Mouse (Mus musculus) brown adipose tissue, adult 24 weeks (tissue): ENCODE data around the gene Dcps. TPM values are rescaled to one million over a fixed set of nuclear protein-coding genes. Genes with fewer than 3 reads are reported as not detected.

ENCODE experiments used
- H3K27ac ChIP-seq: fragments of 200-500 bp; replicated peaks from 2 replicates; pipeline ENCODE4 v1.5.1; 2012; ENCODE audit warnings: low read depth, mild to moderate bottlenecking, low read length
- H3K4me1 ChIP-seq: fragments of 200-500 bp; 2 replicates; pipeline ENCODE4 v1.6.1; 2012; ENCODE audit warnings: low read length, mixed read lengths; ENCODE audit not compliant: control insufficient read depth, insufficient read depth, insufficient read length
- H3K4me3 ChIP-seq: fragments of 200-500 bp; 2 replicates; pipeline ENCODE4 v1.5.1; 2012; ENCODE audit warnings: low read depth, mild to moderate bottlenecking, low read length, moderate library complexity; ENCODE audit not compliant: insufficient read depth
- polyA plus RNA-seq: library from polyadenylated mRNA; stranded (reverse); fragments of >200 nt; gene quantifications from 2 replicates; pipeline ENCODE4 v1.2.4, GENCODE M21; 2012; ENCODE audit not compliant: missing spikeins, insufficient read depth, insufficient read length

Dcps gene
- polyA plus RNA-seq, 1 experiment: 12.6 TPM

GRCm38 (mm10) chr9:35194048-35194447 is 18.2 kb upstream of the Dcps start:
- Histone ChIP-seq H3K27ac (no peak overlapping the region), H3K4me3 (no peak overlapping the region), H3K4me1 (no peaks in the 10 kb centered on the region)

DNA sequence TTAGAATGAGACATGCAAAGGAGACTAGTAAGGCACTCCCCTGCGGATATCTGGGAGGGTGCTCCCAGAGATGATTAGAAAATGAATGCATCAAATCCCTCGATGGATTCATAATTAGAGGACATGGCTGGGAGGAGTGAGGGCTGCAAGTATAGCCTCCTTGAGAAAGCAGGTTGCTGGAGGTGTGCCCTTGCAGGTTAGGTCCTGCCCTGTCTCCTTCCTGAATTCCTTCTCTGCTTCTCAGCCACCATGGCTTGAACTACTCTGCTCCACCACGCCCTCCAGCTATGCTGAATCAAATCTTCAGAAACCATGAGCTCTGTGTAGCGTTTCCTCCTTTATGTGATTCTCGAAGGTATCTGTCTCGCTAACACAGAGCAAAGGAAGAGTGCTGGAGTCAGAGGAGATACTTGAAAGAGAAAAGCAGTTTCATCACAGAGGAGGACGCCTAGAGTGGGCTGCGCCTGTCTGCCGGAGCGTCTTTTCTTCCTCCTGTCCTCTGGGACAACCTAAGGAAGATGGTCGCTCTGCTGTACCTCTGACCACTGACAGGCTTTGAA is 17.2 kb upstream of the Dcps start:
- no peak overlapping the region for H3K4me3 ChIP-seq
- H3K27ac ChIP-seq: no peak overlapping the region
- no peaks in the 10 kb centered on the region for H3K4me1 ChIP-seq

DNA sequence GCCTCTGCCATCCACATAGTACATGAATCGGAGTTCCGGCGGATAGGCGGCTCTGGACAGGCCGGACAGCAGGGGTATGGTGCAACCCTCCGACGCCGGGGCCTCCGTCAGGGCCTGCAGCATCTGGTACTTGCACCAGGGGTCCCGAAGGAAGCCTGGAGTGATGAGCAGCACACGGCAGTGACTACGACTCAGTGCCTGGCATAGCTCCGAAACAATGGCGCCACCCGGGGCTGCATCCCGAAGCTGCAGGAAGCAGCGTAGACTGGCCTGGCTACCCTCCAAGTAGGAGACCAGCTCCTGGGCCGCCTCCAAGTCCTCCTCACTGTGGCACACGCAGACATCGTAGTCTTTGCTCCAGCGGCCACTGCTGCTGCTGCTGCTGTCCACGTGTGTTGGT is 12.8 kb upstream of the Dcps start:
- Histone ChIP-seq H3K4me3 (peak overlapping the region; percentile 7; the same call in 1 of the 2 replicates), H3K27ac (no peak overlapping the region), H3K4me1 (no peaks in the 10 kb centered on the region)

DNA sequence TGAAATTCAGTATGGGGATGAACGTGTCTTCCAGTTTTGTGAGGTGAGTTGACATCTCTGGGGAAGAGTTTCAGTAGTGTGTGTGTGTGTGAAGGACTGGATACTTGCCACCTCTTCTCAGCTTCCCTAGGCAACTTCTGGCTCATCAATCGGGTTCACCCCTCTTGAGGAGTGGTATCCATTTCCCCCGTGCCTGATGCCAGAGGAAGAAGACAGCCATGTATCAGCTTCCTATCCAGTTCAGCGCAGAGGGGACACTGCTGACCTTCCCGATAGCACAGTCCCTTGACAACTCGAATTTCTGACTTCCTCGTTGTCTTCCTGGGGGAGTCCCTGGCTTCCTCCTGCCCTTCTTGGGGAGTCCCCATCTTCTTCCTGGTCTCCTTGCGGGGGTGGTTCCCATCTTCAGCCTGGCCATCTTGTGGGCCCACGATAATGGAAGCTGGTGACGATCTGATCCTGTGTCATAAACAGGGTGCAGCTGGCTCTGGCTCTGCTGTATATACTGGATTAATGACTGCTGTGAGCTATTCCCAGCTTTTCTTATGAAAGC is 11.6 kb upstream of the Dcps start:
- no peak overlapping the region for H3K4me3 ChIP-seq
- no peak overlapping the region for H3K27ac ChIP-seq
- no peaks in the 10 kb centered on the region for H3K4me1 ChIP-seq

DNA sequence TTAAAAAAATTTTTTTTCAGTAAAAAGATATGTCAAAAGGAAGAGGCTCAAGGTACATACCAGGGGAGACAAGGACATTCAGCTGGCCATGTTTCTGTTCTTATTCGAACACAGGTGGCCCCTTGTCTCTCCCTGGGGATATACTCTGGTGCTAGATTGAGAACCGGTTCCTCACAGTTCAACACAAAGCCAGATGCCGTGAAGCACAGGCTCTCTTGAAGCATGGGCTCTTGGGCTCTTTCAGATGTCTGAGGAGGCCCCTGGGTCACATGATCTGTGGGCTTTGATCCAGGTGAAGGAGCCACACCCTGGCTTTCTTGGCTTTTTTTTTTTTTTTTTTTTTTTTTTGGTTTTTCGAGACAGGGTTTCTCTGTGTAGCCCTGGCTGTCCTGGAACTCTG is 10.6 kb upstream of the Dcps start:
- no peak overlapping the region for H3K27ac ChIP-seq
- no peaks in the 10 kb centered on the region for H3K4me1 ChIP-seq
- no peak overlapping the region for H3K4me3 ChIP-seq

GRCm38 (mm10) chr9:35183359-35183758 is 7.5 kb upstream of the Dcps start:
- Histone ChIP-seq H3K4me1 (no peaks in the 10 kb centered on the region), H3K4me3 (no peak overlapping the region), H3K27ac (no peak overlapping the region)

DNA sequence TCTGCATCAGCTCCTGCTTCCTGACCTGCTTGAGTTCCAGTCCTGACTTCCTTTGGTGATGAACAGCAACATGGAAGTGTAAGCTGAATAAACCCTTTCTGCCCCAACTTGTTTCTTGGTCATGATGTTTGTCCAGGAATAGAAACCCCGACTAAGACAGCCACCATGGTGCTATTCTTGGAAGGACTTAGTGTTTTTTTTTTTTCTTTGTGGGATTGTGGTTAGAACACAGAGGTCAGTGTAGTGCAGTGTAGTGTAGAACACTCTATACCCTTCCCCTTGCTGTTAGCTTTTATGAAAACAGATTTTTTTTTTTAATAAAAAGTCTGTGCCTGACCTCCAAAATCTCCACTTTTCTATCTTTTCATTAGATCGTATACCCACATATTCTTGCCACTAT is 7.0 kb upstream of the Dcps start:
- Histone ChIP-seq H3K27ac (no peak overlapping the region), H3K4me3 (no peak overlapping the region), H3K4me1 (no peaks in the 10 kb centered on the region)

- peaks cover 3% of the 10 kb centered on the region; the same call in 1 of the 2 replicates for H3K4me1 ChIP-seq
- no peak overlapping the region for H3K27ac ChIP-seq
- H3K4me3 ChIP-seq: peak overlapping the region; percentile 80
Measured at GRCm38 (mm10) chr9:35176124-35176659, 331 bp upstream of the Dcps start.

DNA sequence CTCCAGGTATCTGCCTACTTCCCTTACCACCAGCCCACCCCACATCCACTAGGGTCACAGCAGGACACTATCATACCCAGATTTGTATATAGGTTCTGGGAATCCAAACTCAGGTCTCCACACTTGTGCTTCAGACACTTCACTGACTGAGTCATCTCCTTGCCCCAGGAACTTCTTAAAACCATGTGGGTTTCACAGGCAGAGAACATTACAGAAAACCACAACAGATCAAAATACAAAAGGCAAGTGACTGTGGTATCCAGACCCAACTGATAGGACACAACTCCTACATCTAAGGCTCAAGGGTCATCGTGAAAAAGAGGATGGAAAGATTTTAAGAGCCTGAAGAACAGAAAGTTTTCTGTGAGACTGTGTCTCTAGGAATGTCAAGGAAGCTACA is 2.5 kb downstream of the Dcps start:
- H3K27ac ChIP-seq: no peak overlapping the region
- H3K4me3 ChIP-seq: no peak overlapping the region
- H3K4me1 ChIP-seq: peaks cover 3% of the 10 kb centered on the region; the same call in 1 of the 2 replicates

- peaks cover 1% of the 10 kb centered on the region; the same call in 1 of the 2 replicates for H3K4me1 ChIP-seq
- H3K27ac ChIP-seq: no peak overlapping the region
Measured at GRCm38 (mm10) chr9:35170071-35170470, 5.8 kb downstream of the Dcps start.

GRCm38 (mm10) chr9:35166798-35167635 is 8.8 kb downstream of the Dcps start:
- Histone ChIP-seq H3K4me3 (no peak overlapping the region), H3K27ac (peak overlapping the region; percentile 29; the same call in 1 of the 2 replicates), H3K4me1 (0 out of 2 replicates have a peak, but pooled peaks cover 3% of the 10 kb centered on the region)

More at GRCm38 (mm10) chr9:35170071-35170470, 5.8 kb downstream of the Dcps start:
- no peak overlapping the region for H3K4me3 ChIP-seq

DNA sequence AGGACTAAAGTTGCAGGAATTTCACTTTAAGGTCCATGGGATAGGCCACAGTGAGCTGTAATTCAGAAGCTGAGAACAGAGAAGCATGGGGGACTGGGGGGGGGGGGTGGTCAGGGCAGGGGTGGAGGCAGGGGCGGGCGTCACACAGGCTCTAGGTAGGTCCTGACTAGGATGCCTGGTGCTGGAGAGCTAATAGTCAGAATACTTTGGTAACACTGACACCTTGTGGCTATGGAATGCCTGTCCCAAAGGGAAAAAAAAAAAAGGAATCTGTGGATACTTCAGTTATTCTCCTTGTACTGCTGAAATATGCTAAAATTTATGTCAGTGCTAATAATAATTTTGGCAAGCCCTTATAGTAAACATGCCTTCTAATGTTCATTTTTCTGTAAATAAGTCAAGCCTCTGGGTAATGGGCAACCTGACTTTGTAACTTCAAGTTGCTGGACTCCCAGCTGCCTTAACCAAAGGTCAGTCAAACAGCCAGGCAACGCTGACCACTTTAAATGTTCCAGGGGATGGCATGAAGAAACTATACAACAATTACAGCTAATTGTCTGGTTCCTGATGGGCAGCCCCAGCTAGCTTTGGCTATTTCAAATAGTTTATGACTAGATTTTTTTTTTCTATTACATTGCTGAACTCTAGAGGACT is 9.6 kb downstream of the Dcps start:
- Histone ChIP-seq H3K27ac (no peak overlapping the region), H3K4me1 (0 out of 2 replicates have a peak, but pooled peaks cover 5% of the 10 kb centered on the region), H3K4me3 (no peak overlapping the region)

- H3K27ac ChIP-seq: no peak overlapping the region
- H3K4me3 ChIP-seq: no peak overlapping the region
- 0 out of 2 replicates have a peak, but pooled peaks cover 5% of the 10 kb centered on the region for H3K4me1 ChIP-seq
Measured at GRCm38 (mm10) chr9:35164142-35164874, 11.6 kb downstream of the Dcps start.

GRCm38 (mm10) chr9:35163011-35163690 is 12.7 kb downstream of the Dcps start:
- peak overlapping the region; percentile 32; the same call in 1 of the 2 replicates for H3K27ac ChIP-seq
- peak overlapping the region; percentile 34 for H3K4me3 ChIP-seq
- H3K4me1 ChIP-seq: 0 out of 2 replicates have a peak, but pooled peaks cover 5% of the 10 kb centered on the region
